ENCODE assay signal across 10 mouse cellular contexts in genomic region chr8:94182055-94182929, GRCm38 (mm10). TPM values are rescaled to one million over a fixed set of nuclear protein-coding genes. Genes with fewer than 3 reads are reported as not detected.
DNase-seq lines count a peak whose midpoint lies in the region; ATAC-seq and TF ChIP-seq lines count a peak whose summit lies in the region.
"Had no signal": no experiment of that assay in that cellular context is flagged by ENCODE, and none has a peak within 500 bp of the region (broad histone marks: within the 10 kb centered on the region; RNA-seq: fewer than 3 reads in every experiment).

No protein-coding gene starts in this region.

- ATAC-seq in heart, embryonic 14.5 days (ENCODE audit: insufficient number of reproducible peaks, insufficient read depth, low FRiP score, low read depth) = no peak
- no peak for ATAC-seq in embryonic facial prominence, embryonic 11.5 days (replicated peaks; ENCODE audit: insufficient number of reproducible peaks, low FRiP score, low TSS enrichment, low read depth)

- peaks cover 46% of the 10 kb centered on the region for H3K27me3 ChIP-seq in heart, embryonic 14.5 days (ENCODE audit: control insufficient read depth, insufficient read depth, low read length)
- H3K27me3 ChIP-seq in embryonic facial prominence, embryonic 11.5 days (ENCODE audit: control insufficient read depth, insufficient read depth, low read length) = peaks cover 65% of the 10 kb centered on the region
- no peaks in the 10 kb centered on the region for H3K27me3 ChIP-seq in liver, adult 2 months (ENCODE audit: control insufficient read depth, insufficient read depth, low read length)

- H3K4me1 ChIP-seq in heart, embryonic 14.5 days (ENCODE audit: control insufficient read depth in 2 of 2, insufficient read depth in 2 of 2, low read length in 2 of 2) = peaks cover 17 to 26% of the 10 kb centered on the region in 2 experiments
- H3K4me1 ChIP-seq in embryonic facial prominence, embryonic 11.5 days (ENCODE audit: control insufficient read depth, insufficient read depth, low read length) = peaks cover 2% of the 10 kb centered on the region; the same call in 1 of the 2 replicates
- peaks cover 17% of the 10 kb centered on the region for H3K4me1 ChIP-seq in liver, adult 2 months (ENCODE audit: control insufficient read depth, insufficient read depth, low read length)

- H3K4me3 ChIP-seq in heart, embryonic 14.5 days (ENCODE audit: control insufficient read depth in 1 of 2, insufficient read depth in 1 of 2, low read depth in 1 of 2, low read length in 2 of 2) = peak overlapping the region in 1 of 2 experiments; percentile 18; a peak in 2 of 4 replicates
- H3K4me3 ChIP-seq in embryonic facial prominence, embryonic 11.5 days (ENCODE audit: low read depth, low read length) = no peak overlapping the region
- no peak overlapping the region for H3K4me3 ChIP-seq in liver, adult 2 months (ENCODE audit: insufficient read depth, low read depth, low read length)

- peak overlapping the region; percentile 59 for H3K4me2 ChIP-seq in heart, embryonic 14.5 days (ENCODE audit: low read length)
- peak overlapping the region; percentile 29; the same call in 1 of the 2 replicates for H3K4me2 ChIP-seq in embryonic facial prominence, embryonic 11.5 days (ENCODE audit: low read depth, low read length)

- DNase-seq in heart, adult 8-10 months (ENCODE audit: low spot score) = no peak
- DNase-seq in 416B (ENCODE audit: low read depth) = peak; percentile 35
- DNase-seq in embryonic facial prominence, embryonic 11.5 days (ENCODE audit: low spot score) = no peak
- DNase-seq in liver, adult 2 months (ENCODE audit: extremely low read depth, low read depth, low spot score) = no peak
- no peak for DNase-seq in cerebellum, postnatal 25 days
- no peak for DNase-seq in Muller cell, postnatal 12 days (ENCODE audit: inconsistent ontology term)
- no peak for DNase-seq in urinary bladder, adult 18-20 months (ENCODE audit: low spot score in 2 of 2)
- DNase-seq: cerebellum, adult 9-10 months had no signal

- H3K36me3 ChIP-seq in heart, embryonic 14.5 days (ENCODE audit: control insufficient read depth, insufficient read depth, low read length) = no peaks in the 10 kb centered on the region
- H3K36me3 ChIP-seq in embryonic facial prominence, embryonic 11.5 days (replicated peaks; ENCODE audit: control insufficient read depth, insufficient read depth, low read depth, low read length) = no peaks in the 10 kb centered on the region
- H3K36me3 ChIP-seq in liver, adult 2 months (ENCODE audit: control insufficient read depth, insufficient read depth, low read length) = no peaks in the 10 kb centered on the region

- no peak for TF ChIP-seq CTCF in liver, adult 2 months (IDR thresholded peaks at IDR 0.05; ENCODE audit: low read depth, low read length)

- peak overlapping the region; percentile 44 for H3K9ac ChIP-seq in heart, embryonic 14.5 days (ENCODE audit: low read length)
- no peak overlapping the region for H3K9ac ChIP-seq in embryonic facial prominence, embryonic 11.5 days (replicated peaks; ENCODE audit: low read length)
- peak overlapping the region; percentile 65; the same call in 1 of the 2 replicates for H3K9ac ChIP-seq in liver, adult 2 months (ENCODE audit: low read depth, low read length)

- no peak for TF ChIP-seq POLR2A in liver, adult 2 months (IDR thresholded peaks at IDR 0.05; ENCODE audit: extremely low read depth, insufficient read depth, low read length)

- H3K9me3 ChIP-seq in heart, embryonic 14.5 days (ENCODE audit: control insufficient read depth, low read length) = no peaks in the 10 kb centered on the region
- no peaks in the 10 kb centered on the region for H3K9me3 ChIP-seq in embryonic facial prominence, embryonic 11.5 days (replicated peaks; ENCODE audit: control insufficient read depth, low read length)

- H3K27ac ChIP-seq in heart, embryonic 14.5 days (replicated peaks in 1 of 2; ENCODE audit: control insufficient read depth in 1 of 2, insufficient read depth in 1 of 2, low read depth in 2 of 2, low read length in 2 of 2) = no peak overlapping the region
- no peak overlapping the region for H3K27ac ChIP-seq in embryonic facial prominence, embryonic 11.5 days (replicated peaks; ENCODE audit: low read depth, low read length)
- peak overlapping the region; percentile 53; the same call in 1 of the 2 replicates for H3K27ac ChIP-seq in liver, adult 2 months (replicated peaks; ENCODE audit: insufficient read depth, low read depth, low read length)

- WGBS in heart, embryonic 14.5 days = 73% methylated on average over 13 of the region's 13 CpGs
- WGBS in embryonic facial prominence, embryonic 11.5 days = 60% methylated on average over 13 of the region's 13 CpGs
- 29% methylated on average over 13 of the region's 13 CpGs for WGBS in liver, adult 2 months

- H3K79me2 ChIP-seq in liver, adult 2 months (ENCODE audit: control insufficient read depth, insufficient read depth, low read length) = no peaks in the 10 kb centered on the region

RNA-seq across cellular contexts. Expression of gene Mt1, which starts 3.4 kb away (rescaled TPM):
- polyA plus RNA-seq in heart, embryonic 14.5 days (2014; fragmentation: Nextera tagmentation; extraction: Ambion mirVana) = 438 and 453 TPM in 2 replicates
- total RNA-seq in heart, adult 8-10 months (2022) = 100 to 1,000 TPM; 196 to 496 (median 239) TPM
- polyA plus RNA-seq in embryonic facial prominence, embryonic 11.5 days (2014; fragmentation: Nextera tagmentation; extraction: Ambion mirVana) = 99.7 and 108 TPM in 2 replicates
- total RNA-seq in liver, adult 2 months (2014; rRNA removed) = 270 and 333 TPM in 2 replicates
- polyA plus RNA-seq in liver, adult 2 months (2012; rRNA removed) = 388 and 1,689 TPM in 2 replicates

RNA-seq across cellular contexts. Expression of gene Mt2, which starts 9.8 kb away (rescaled TPM):
- polyA plus RNA-seq in heart, embryonic 14.5 days (2014; fragmentation: Nextera tagmentation; extraction: Ambion mirVana) = 37.5 and 38.6 TPM in 2 replicates
- total RNA-seq in heart, adult 8-10 months (2022) = 100 to 1,000 TPM in 1 of 4 experiments, 10 to 100 TPM in 3; 34.4 to 168 (median 56.0) TPM
- 32.1 and 33.5 TPM in 2 replicates for polyA plus RNA-seq in embryonic facial prominence, embryonic 11.5 days (2014; fragmentation: Nextera tagmentation; extraction: Ambion mirVana)
- total RNA-seq in liver, adult 2 months (2014; rRNA removed) = 120 and 122 TPM in 2 replicates
- polyA plus RNA-seq in liver, adult 2 months (2012; rRNA removed) = 9.4 and 162 TPM in 2 replicates

RNA-seq across cellular contexts. Expression of gene Mt3, which starts 29.9 kb away (rescaled TPM):
- 78.6 and 88.7 TPM in 2 replicates for polyA plus RNA-seq in heart, embryonic 14.5 days (2014; fragmentation: Nextera tagmentation; extraction: Ambion mirVana)
- total RNA-seq in heart, adult 8-10 months (2022) = 1 to 10 TPM; 2.3 to 5.4 (median 4.3) TPM
- polyA plus RNA-seq in embryonic facial prominence, embryonic 11.5 days (2014; fragmentation: Nextera tagmentation; extraction: Ambion mirVana) = 5.9 and 7.0 TPM in 2 replicates
- total RNA-seq in liver, adult 2 months (2014; rRNA removed) = not detected in 2 replicates
- polyA plus RNA-seq in liver, adult 2 months (2012; rRNA removed) = 0.21 TPM in 1 of 2 replicates, not detected in the other

RNA-seq across cellular contexts. Expression of gene Nup93, which starts 32.1 kb away (rescaled TPM):
- 56.9 and 59.4 TPM in 2 replicates for polyA plus RNA-seq in heart, embryonic 14.5 days (2014; fragmentation: Nextera tagmentation; extraction: Ambion mirVana)
- total RNA-seq in heart, adult 8-10 months (2022) = 10 to 100 TPM; 12.4 to 17.9 (median 15.4) TPM
- 132 and 138 TPM in 2 replicates for polyA plus RNA-seq in embryonic facial prominence, embryonic 11.5 days (2014; fragmentation: Nextera tagmentation; extraction: Ambion mirVana)
- 2.3 and 3.2 TPM in 2 replicates for total RNA-seq in liver, adult 2 months (2014; rRNA removed)
- polyA plus RNA-seq in liver, adult 2 months (2012; rRNA removed) = 3.4 and 4.6 TPM in 2 replicates

RNA-seq across cellular contexts. Expression of gene Mt4, which starts 45.3 kb away (rescaled TPM):
- not detected in 2 replicates for polyA plus RNA-seq in heart, embryonic 14.5 days (2014; fragmentation: Nextera tagmentation; extraction: Ambion mirVana)
- not detected for total RNA-seq in heart, adult 8-10 months (2022)
- polyA plus RNA-seq in embryonic facial prominence, embryonic 11.5 days (2014; fragmentation: Nextera tagmentation; extraction: Ambion mirVana) = not detected in 2 replicates
- not detected in 2 replicates for total RNA-seq in liver, adult 2 months (2014; rRNA removed)
- polyA plus RNA-seq in liver, adult 2 months (2012; rRNA removed) = not detected in 2 replicates
- polyA plus RNA-seq: neural tube, embryonic 11.5 days had no signal
